Mouse (Mus musculus) heart, embryonic 10.5 days (tissue): Measurements from ENCODE around the gene Sos1. TPM values are rescaled to one million over a fixed set of nuclear protein-coding genes. Genes with fewer than 3 reads are reported as not detected.
"Not testable (repeated sequence)": the region's sequence is repeated elsewhere in the genome, so short reads cannot be mapped to it uniquely, and the experiment has no call there.

ENCODE experiments used
- DNase-seq: peaks from one replicate; pipeline ENCODE4 v3.0.0-alpha.2; 2017; ENCODE audit warnings: low spot score
- H3K27ac ChIP-seq: fragments of 300-500 bp; sonication (generic); 2 replicates; pipeline ENCODE4 v1.5.1; 2016; ENCODE audit warnings: mild to moderate bottlenecking
- H3K27me3 ChIP-seq: fragments of 300-500 bp; sonication (generic); 2 replicates; pipeline ENCODE4 v1.6.1; 2016; ENCODE audit warnings: mild to moderate bottlenecking; ENCODE audit not compliant: poor library complexity, insufficient read depth, severe bottlenecking
- H3K36me3 ChIP-seq: fragments of 300-500 bp; sonication (generic); 2 replicates; pipeline ENCODE4 v1.6.1; 2016; ENCODE audit warnings: mild to moderate bottlenecking, moderate library complexity
- H3K4me1 ChIP-seq: fragments of 300-500 bp; sonication (generic); 2 replicates; pipeline ENCODE4 v1.6.1; 2016; ENCODE audit warnings: mild to moderate bottlenecking
- H3K4me3 ChIP-seq: fragments of 300-500 bp; sonication (generic); 2 replicates; pipeline ENCODE4 v1.5.1; 2016; ENCODE audit warnings: mild to moderate bottlenecking, moderate library complexity
- H3K9me3 ChIP-seq: fragments of 300-500 bp; sonication (generic); 2 replicates; pipeline ENCODE4 v1.6.1; 2016; ENCODE audit warnings: mild to moderate bottlenecking, moderate library complexity
- WGBS: fragments of 180-500 bp; shearing (Covaris S2); methylation state at CpG from one replicate; pipeline ENCODE4 v1.1.7; 2016; 5-methylcytosine and 5-hydroxymethylcytosine counted together
- polyA plus RNA-seq: library from polyadenylated mRNA; unstranded; fragments of >200 nt; fragmentation: Nextera tagmentation; extraction: Ambion mirVana; gene quantifications from 2 replicates; pipeline ENCODE4 v1.2.1, GENCODE M21; 2016

The Sos1 gene
- polyA plus RNA-seq, 1 experiment from 2014 or later, result 3.2 TPM

- Histone ChIP-seq H3K36me3 (no peaks in the 10 kb centered on the region), H3K27ac (no peak overlapping the region)
- no peak for DNase-seq
These were observed 8.7 kb upstream of the Sos1 start for GRCm38 (mm10) chr17:80488918-80489317.

GRCm38 (mm10) chr17:80485160-80485559 lies 4.9 kb upstream of the Sos1 start:
- Histone ChIP-seq H3K4me1 (peaks cover 16% of the 10 kb centered on the region), H3K27ac (no peak overlapping the region), H3K4me3 (no peak overlapping the region), H3K9me3 (no peaks in the 10 kb centered on the region), H3K27me3 (no peaks in the 10 kb centered on the region), H3K36me3 (no peaks in the 10 kb centered on the region)
- DNase-seq, result no peak
- WGBS, result 88% methylated on average over 5 of the region's 5 CpGs

More at GRCm38 (mm10) chr17:80488918-80489317, 8.7 kb upstream of the Sos1 start:
- Histone ChIP-seq H3K4me1 (no peaks in the 10 kb centered on the region), H3K9me3 (no peaks in the 10 kb centered on the region), H3K4me3 (no peak overlapping the region), H3K27me3 (no peaks in the 10 kb centered on the region)
- WGBS, result 80% methylated on average over 3 of the region's 3 CpGs

DNA sequence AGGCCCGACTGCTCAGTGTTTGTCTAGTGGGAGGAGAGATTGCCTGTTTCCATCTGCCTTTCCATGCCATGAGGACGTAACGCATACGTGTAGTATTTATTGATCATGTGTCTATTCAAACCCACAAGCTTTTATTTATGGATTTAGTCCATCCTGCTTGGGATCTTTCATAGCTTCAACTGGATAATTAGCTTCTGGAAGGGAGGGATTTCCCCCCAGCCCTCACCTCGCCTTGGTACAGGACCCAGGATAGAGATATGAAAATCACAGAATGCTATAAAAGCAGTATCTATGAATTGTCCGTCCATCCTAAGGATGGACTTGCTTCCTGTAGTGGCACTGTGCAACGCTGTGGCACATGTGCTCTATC lies 587 bp upstream of the Sos1 start:
- Histone ChIP-seq H3K27me3 (no peaks in the 10 kb centered on the region), H3K4me3 (peak overlapping the region; percentile 99), H3K9me3 (no peaks in the 10 kb centered on the region), H3K4me1 (peaks cover 25% of the 10 kb centered on the region), H3K36me3 (peaks cover 4% of the 10 kb centered on the region; the same call in 1 of the 2 replicates), H3K27ac (peak overlapping the region; percentile 98)
- WGBS, result 54% methylated on average over 7 of the region's 7 CpGs
- DNase-seq, result no peak

DNA sequence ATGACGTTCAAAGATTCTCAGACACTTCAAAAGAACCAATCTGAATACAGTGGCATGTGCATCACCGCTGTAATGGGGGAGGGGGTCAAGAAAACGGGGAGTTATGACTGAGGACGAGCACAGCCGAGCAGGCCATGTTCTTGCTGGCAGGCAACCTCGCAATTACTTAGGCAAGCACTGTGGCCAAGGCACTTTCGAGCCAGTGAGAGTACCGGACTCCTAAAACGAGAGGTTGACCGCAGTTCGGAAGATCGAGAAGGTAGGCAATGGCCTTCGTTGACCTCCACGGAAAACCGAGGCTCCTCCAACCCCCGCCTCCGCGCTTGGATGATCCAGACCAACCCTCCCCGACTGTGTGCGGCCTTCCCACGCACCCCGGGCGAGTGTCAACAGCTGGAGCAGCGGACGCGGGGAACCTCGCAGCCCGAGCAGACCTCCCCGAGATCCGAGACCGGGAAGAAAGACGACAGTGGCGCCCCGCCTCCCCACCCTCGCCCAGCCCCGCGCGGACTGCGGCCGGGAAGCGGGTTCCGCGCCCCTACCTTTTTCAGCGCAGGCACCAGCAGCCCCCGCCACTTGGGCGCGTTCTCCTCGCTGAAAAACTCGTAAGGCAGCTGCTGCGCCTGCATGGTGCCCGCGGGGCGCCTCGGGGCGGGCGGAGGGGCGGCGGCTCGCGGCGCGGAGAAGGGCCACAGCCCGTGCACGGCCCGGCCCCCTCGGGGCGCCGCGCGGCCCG lies 790 bp downstream of the Sos1 start:
- H3K9me3 ChIP-seq, result no peaks in the 10 kb centered on the region
- H3K27ac ChIP-seq, result peak overlapping the region; percentile 98
- WGBS, result 2% methylated on average over 52 of the region's 71 CpGs
- H3K4me1 ChIP-seq, result peaks cover 25% of the 10 kb centered on the region
- peak; percentile 84 for DNase-seq
- no peaks in the 10 kb centered on the region for H3K27me3 ChIP-seq
- peak overlapping the region; percentile 99 for H3K4me3 ChIP-seq
- peaks cover 4% of the 10 kb centered on the region; the same call in 1 of the 2 replicates for H3K36me3 ChIP-seq

DNA sequence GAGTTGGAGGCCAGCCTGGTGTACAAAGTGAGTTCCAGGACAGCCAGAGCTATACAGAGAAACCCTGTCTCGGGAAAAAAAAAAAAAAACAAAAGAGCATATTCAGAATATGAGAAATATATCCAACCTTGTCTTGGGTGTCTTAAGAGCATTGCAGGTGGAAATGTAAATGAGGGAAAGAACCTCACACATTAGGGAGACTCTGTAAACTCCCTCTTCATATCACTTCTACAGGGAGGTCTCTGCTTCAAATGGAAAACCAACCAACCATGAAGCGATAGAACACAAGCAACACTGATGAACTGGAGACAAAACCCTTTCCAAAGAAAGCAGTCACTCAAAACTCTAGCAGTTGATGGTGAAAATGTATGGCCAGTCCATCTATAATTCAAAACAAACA lies 2.6 kb downstream of the Sos1 start:
- WGBS, result 93% methylated on average over 2 of the region's 2 CpGs

GRCm38 (mm10) chr17:80476496-80476895 lies 3.8 kb downstream of the Sos1 start:
- DNase-seq, result no peak
- Histone ChIP-seq H3K4me3 (no peak overlapping the region), H3K4me1 (peaks cover 20% of the 10 kb centered on the region), H3K27me3 (no peaks in the 10 kb centered on the region), H3K9me3 (no peaks in the 10 kb centered on the region), H3K27ac (no peak overlapping the region), H3K36me3 (peaks cover 4% of the 10 kb centered on the region; the same call in 1 of the 2 replicates)
- WGBS, result 82% methylated on average over 4 of the region's 4 CpGs

More for the DNA sequence above, 2.6 kb downstream of the Sos1 start:
- Histone ChIP-seq H3K27me3 (no peaks in the 10 kb centered on the region), H3K9me3 (no peaks in the 10 kb centered on the region), H3K4me3 (no peak overlapping the region), H3K36me3 (peaks cover 4% of the 10 kb centered on the region; the same call in 1 of the 2 replicates), H3K27ac (no peak overlapping the region), H3K4me1 (peaks cover 21% of the 10 kb centered on the region)
- no peak for DNase-seq

DNA sequence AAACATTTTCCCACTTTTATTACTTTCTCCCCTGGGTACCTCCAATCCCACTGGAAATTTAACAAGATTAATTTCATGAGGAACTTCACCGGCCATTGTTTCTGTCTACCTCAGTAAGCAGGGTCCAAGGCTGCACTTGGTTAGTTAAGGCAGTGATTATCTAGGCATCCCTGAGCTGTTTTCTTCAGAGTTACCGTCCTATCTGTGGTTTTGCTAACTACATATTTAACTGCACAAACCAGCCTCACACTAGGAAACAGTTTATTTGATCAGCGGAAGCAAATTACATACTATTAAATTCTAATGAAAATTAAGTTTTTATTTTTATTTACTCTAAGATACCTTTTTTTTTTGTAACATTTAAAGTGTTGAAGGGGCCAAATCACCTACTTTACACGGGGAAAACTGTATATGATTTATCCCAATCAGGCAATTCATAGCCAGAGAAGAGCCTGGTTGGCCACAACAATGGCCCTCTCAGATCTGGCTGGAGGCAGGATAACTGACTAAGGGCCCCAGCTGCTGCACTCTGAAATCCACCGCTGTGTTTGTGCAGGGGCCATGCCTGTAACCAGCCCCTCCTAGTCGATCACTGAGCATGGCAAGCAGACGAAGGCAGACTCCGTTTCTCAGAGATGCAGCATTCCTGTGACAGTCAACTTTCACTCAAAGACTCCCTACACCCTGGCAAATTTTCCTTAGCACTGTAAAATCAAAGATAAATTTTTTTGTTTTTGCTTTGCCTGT lies 9.0 kb downstream of the Sos1 start:
- H3K4me3 ChIP-seq, result no peak overlapping the region
- H3K27me3 ChIP-seq, result no peaks in the 10 kb centered on the region
- WGBS, result 49% methylated on average over 8 of the region's 8 CpGs
- H3K4me1 ChIP-seq, result peaks cover 10% of the 10 kb centered on the region
- H3K36me3 ChIP-seq, result no peaks in the 10 kb centered on the region
- H3K9me3 ChIP-seq, result no peaks in the 10 kb centered on the region
- no peak overlapping the region for H3K27ac ChIP-seq
- DNase-seq, result no peak

DNA sequence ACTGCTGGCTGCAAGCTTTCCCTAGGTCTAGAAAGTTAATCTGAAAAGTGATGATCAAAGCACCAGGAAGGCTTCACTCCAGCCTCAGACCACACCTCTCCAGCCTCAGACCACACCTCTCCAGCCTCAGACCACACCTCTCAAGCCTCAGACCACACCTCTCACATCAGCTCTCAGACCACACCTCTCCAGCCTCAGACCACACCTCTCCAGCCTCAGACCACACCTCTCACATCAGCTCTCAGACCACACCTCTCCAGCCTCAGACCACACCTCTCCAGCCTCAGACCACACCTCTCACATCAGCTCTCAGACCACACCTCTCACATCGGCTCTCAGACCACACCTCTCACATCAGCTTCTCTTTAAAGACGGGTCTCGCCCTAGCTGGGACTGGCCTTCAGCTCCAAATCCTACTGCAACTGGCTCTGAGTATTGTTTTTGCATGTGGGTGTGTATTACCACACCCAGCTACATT lies 11.8 kb downstream of the Sos1 start:
- peaks cover 12% of the 10 kb centered on the region for H3K4me1 ChIP-seq
- WGBS, result 36% methylated on average over 3 of the region's 3 CpGs
- not testable (repeated sequence) for H3K27ac ChIP-seq, H3K4me3 ChIP-seq, H3K9me3 ChIP-seq, H3K36me3 ChIP-seq, H3K27me3 ChIP-seq, DNase-seq

GRCm38 (mm10) chr17:80460258-80460657 lies 20.0 kb downstream of the Sos1 start:
- peaks cover 15% of the 10 kb centered on the region for H3K4me1 ChIP-seq
- H3K9me3 ChIP-seq, result no peaks in the 10 kb centered on the region
- H3K36me3 ChIP-seq, result no peaks in the 10 kb centered on the region; the same call in 1 of the 2 replicates
- no peak overlapping the region; the same call in 1 of the 2 replicates for H3K27ac ChIP-seq
- 72% methylated on average over 5 of the region's 5 CpGs for WGBS
- DNase-seq, result no peak
- no peak overlapping the region for H3K4me3 ChIP-seq
- H3K27me3 ChIP-seq, result no peaks in the 10 kb centered on the region

GRCm38 (mm10) chr17:80455648-80456047 lies 24.6 kb downstream of the Sos1 start:
- no peaks in the 10 kb centered on the region for H3K9me3 ChIP-seq
- DNase-seq, result no peak
- H3K4me1 ChIP-seq, result peaks cover 4% of the 10 kb centered on the region; the same call in 1 of the 2 replicates
- 43% methylated on average over 2 of the region's 2 CpGs for WGBS
- no peaks in the 10 kb centered on the region for H3K27me3 ChIP-seq
- H3K27ac ChIP-seq, result no peak overlapping the region
- peaks cover 5% of the 10 kb centered on the region; the same call in 1 of the 2 replicates for H3K36me3 ChIP-seq
- H3K4me3 ChIP-seq, result no peak overlapping the region

GRCm38 (mm10) chr17:80450426-80451030 lies 29.7 kb downstream of the Sos1 start:
- H3K4me1 ChIP-seq, result no peaks in the 10 kb centered on the region
- no peak overlapping the region for H3K4me3 ChIP-seq
- peaks cover 38% of the 10 kb centered on the region for H3K36me3 ChIP-seq
- no peaks in the 10 kb centered on the region for H3K27me3 ChIP-seq
- 57% methylated on average over 3 of the region's 3 CpGs for WGBS
- no peaks in the 10 kb centered on the region for H3K9me3 ChIP-seq
- H3K27ac ChIP-seq, result no peak overlapping the region
- DNase-seq, result no peak

GRCm38 (mm10) chr17:80446470-80446869 lies 33.8 kb downstream of the Sos1 start:
- no peak for DNase-seq
- Histone ChIP-seq H3K36me3 (peaks cover 67% of the 10 kb centered on the region), H3K27me3 (no peaks in the 10 kb centered on the region), H3K9me3 (no peaks in the 10 kb centered on the region), H3K4me3 (no peak overlapping the region), H3K27ac (no peak overlapping the region), H3K4me1 (no peaks in the 10 kb centered on the region)
- WGBS, result 88% methylated on average over 5 of the region's 5 CpGs

GRCm38 (mm10) chr17:80445433-80445832 lies 34.8 kb downstream of the Sos1 start:
- H3K4me3 ChIP-seq, result no peak overlapping the region
- WGBS, result 95% methylated on average over 7 of the region's 7 CpGs
- H3K27me3 ChIP-seq, result no peaks in the 10 kb centered on the region
- H3K9me3 ChIP-seq, result no peaks in the 10 kb centered on the region
- H3K36me3 ChIP-seq, result peaks cover 68% of the 10 kb centered on the region
- no peaks in the 10 kb centered on the region for H3K4me1 ChIP-seq
- DNase-seq, result no peak
- no peak overlapping the region for H3K27ac ChIP-seq
